Mouse (Mus musculus) liver, adult 2 months (tissue): ENCODE data around the gene Ubqln3. TPM values are rescaled to one million over a fixed set of nuclear protein-coding genes. Genes with fewer than 3 reads are reported as not detected.

ENCODE experiments used
- DNase-seq: peaks from one replicate; pipeline ENCODE4 v3.0.0-alpha.2; 2011; ENCODE audit warnings: low read depth, low spot score; ENCODE audit errors: extremely low read depth
- H3K27ac ChIP-seq: fragments of 200-500 bp; replicated peaks from 2 replicates; pipeline ENCODE4 v1.5.1; 2012; ENCODE audit warnings: low read depth, mild to moderate bottlenecking, control low read depth, inconsistent platforms, low read length; ENCODE audit not compliant: insufficient read depth
- H3K27me3 ChIP-seq: fragments of 200-500 bp; 2 replicates; pipeline ENCODE4 v1.6.1; 2012; ENCODE audit warnings: mild to moderate bottlenecking, moderate library complexity, low read length, inconsistent platforms; ENCODE audit not compliant: control insufficient read depth, insufficient read depth
- H3K36me3 ChIP-seq: fragments of 200-500 bp; 2 replicates; pipeline ENCODE4 v1.6.1; 2012; ENCODE audit warnings: low read length, inconsistent platforms; ENCODE audit not compliant: control insufficient read depth, insufficient read depth
- H3K4me1 ChIP-seq: fragments of 200-500 bp; 2 replicates; pipeline ENCODE4 v1.6.1; 2011; ENCODE audit warnings: low read length; ENCODE audit not compliant: control insufficient read depth, insufficient read depth
- H3K4me3 ChIP-seq: fragments of 200-500 bp; 2 replicates; pipeline ENCODE4 v1.5.1; 2011; ENCODE audit warnings: low read depth, mild to moderate bottlenecking, control low read depth, low read length, moderate library complexity; ENCODE audit not compliant: insufficient read depth
- H3K79me2 ChIP-seq: fragments of 200-500 bp; 2 replicates; pipeline ENCODE4 v1.6.1; 2012; ENCODE audit warnings: inconsistent platforms, mild to moderate bottlenecking, low read length, moderate library complexity; ENCODE audit not compliant: control insufficient read depth, insufficient read depth
- H3K9ac ChIP-seq: fragments of 200-500 bp; 2 replicates; pipeline ENCODE4 v1.6.1; 2012; ENCODE audit warnings: low read depth, mild to moderate bottlenecking, control low read depth, inconsistent platforms, low read length
- CTCF ChIP-seq: fragments of 200-500 bp; IDR thresholded peaks from 2 replicates; pipeline ENCODE4 v1.5.1; 2011; ENCODE audit warnings: low read depth, low read length, control low read depth
- POLR2A ChIP-seq: fragments of 200-500 bp; IDR thresholded peaks from 2 replicates; pipeline ENCODE4 v1.6.1; 2011; ENCODE audit warnings: low read length, control low read depth; ENCODE audit not compliant: insufficient read depth; ENCODE audit errors: extremely low read depth
- WGBS: fragments of 180-500 bp; shearing (Covaris S2); methylation state at CpG from one replicate; pipeline ENCODE4 v1.1.7; 2018; 5-methylcytosine and 5-hydroxymethylcytosine counted together
- polyA plus RNA-seq: library from polyadenylated mRNA; depleted of rRNA; stranded (reverse); fragments of >200 nt; gene quantifications from 2 replicates; pipeline ENCODE4 v1.2.3, GENCODE M21; 2012
- total RNA-seq: library from RNA; depleted of rRNA; stranded (reverse); fragments of >200 nt; gene quantifications from 2 replicates; pipeline ENCODE4 v1.2.3, GENCODE M21; 2014

The Ubqln3 gene
- total and polyA plus RNA-seq, 2 experiments, result not detected

DNA sequence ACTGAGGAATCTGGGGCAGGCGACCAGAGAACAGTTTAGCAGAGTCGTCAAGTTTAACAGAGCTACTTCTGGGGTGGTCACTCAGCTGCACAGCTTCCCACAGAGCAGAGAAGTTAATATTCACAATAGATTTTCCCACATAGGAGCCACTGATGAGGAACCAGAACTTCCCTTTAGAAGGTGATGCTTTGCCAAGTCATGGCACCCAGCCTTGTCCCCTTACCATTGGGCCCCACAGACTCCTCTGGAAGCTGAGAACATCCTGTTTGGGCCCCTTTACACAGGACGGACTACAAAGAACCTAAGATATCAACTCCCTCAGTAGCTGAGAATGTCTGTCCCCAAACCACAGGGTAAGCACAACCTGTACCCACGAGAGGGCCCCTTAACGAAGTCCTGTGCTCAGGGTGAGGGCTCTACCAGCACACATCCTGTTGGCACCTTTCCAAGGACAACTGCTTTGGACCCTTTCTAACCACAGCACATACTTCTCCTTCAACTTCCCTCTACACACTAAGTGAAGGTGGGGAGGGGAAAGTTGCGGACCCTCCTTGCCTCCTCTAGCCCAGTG, 26.6 kb upstream of the Ubqln3 start:
- no peaks in the 10 kb centered on the region for H3K4me1 ChIP-seq
- DNase-seq, result no peak
- H3K4me3 ChIP-seq, result no peak overlapping the region
- no peaks in the 10 kb centered on the region for H3K36me3 ChIP-seq
- no peak overlapping the region for H3K27ac ChIP-seq
- H3K79me2 ChIP-seq, result no peaks in the 10 kb centered on the region
- H3K9ac ChIP-seq, result no peak overlapping the region
- TF ChIP-seq CTCF (no peak), POLR2A (no peak)
- 73% methylated on average over 6 of the region's 6 CpGs for WGBS
- H3K27me3 ChIP-seq, result no peaks in the 10 kb centered on the region

DNA sequence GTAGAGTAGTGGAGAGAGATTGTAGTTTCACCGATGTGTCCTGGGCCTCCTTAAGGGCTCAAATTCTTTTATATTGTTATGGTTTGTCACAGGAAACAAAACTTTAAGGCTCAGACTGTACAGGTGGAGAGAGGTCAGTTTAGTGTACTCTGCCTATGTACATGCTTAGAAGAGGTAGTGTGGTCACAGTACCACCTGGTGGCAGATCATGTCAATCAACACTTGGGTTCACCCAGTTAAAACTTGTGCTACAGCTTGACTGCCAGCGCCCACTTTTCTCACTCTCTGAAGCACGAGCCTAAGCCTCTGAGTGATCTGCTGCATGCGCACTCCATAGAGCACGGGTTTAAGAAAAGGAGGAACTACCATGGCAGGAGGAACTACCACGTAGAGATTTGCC, 24.0 kb upstream of the Ubqln3 start:
- Histone ChIP-seq H3K4me3 (no peak overlapping the region), H3K27ac (no peak overlapping the region), H3K9ac (no peak overlapping the region), H3K27me3 (no peaks in the 10 kb centered on the region), H3K79me2 (no peaks in the 10 kb centered on the region), H3K4me1 (no peaks in the 10 kb centered on the region), H3K36me3 (no peaks in the 10 kb centered on the region)
- 70% methylated on average over 6 of the region's 6 CpGs for WGBS
- no peak for DNase-seq
- no peak for TF ChIP-seq CTCF
- no peak for TF ChIP-seq POLR2A

DNA sequence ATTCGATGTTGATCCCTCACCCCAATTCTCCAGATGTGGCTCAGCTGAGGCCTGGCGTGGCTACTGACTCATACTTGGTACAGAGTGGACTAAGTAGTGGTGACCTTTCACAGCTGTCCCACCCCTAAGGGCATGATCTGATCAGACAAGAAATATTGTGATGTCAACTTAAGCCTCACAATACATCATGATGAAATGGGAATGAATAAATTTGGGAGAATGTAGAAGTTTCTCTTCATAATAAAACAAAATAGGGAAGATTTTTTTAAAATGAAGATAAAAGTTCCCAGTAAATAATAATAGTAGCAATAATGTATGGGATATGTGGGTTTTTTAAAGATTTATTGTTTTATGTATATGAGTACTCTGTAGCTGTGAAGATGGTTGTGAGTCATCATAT, 7.4 kb upstream of the Ubqln3 start, which contains the start of gene Ubqlnl:
Gene Ubqlnl, minus strand, starts transcription at position 101 of the 400 bp plus-strand sequence.
- Histone ChIP-seq H3K79me2 (no peaks in the 10 kb centered on the region), H3K27ac (no peak within 1 kb of the TSS), H3K27me3 (no peaks in the 10 kb centered on the region; the same call in 1 of the 2 replicates), H3K4me1 (no peaks in the 10 kb centered on the region), H3K4me3 (no peak within 1 kb of the TSS), H3K36me3 (no peaks in the 10 kb centered on the region), H3K9ac (no peak within 1 kb of the TSS)
- DNase-seq, result no peak
- whole genome bisulfite sequencing, result 84% methylated on average over 2 of the region's 2 CpGs
- TF ChIP-seq POLR2A (no peak), CTCF (no peak)

DNA sequence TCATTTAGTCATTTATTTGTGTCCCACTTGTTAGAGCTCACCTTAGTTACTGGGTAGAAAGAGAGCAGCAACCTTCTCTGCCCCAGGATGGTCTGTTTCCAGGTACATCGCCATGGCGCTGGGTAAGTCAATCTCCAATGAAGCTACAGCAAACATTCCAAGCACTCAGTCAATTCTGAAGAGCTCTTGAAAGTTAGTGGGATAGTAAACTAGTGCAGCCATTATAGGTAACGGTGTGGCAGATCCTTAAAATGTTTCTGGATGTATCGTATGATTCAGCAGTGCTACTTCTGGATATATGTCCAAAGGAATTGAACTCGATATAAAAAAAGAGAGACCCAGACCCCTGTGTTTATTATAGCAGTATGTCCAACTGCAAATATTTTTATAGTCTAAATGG, 5.8 kb downstream of the Ubqln3 start, which contains the start of gene Olfr643:
Gene Olfr643, minus strand, starts transcription at position 101 of the 400 bp plus-strand sequence.
- Histone ChIP-seq H3K36me3 (no peaks in the 10 kb centered on the region), H3K4me3 (no peak within 1 kb of the TSS), H3K27ac (no peak within 1 kb of the TSS), H3K79me2 (no peaks in the 10 kb centered on the region), H3K9ac (no peak within 1 kb of the TSS), H3K27me3 (no peaks in the 10 kb centered on the region), H3K4me1 (no peaks in the 10 kb centered on the region)
- 65% methylated on average over 5 of the region's 5 CpGs for WGBS
- no peak for TF ChIP-seq CTCF
- TF ChIP-seq POLR2A, result no peak
- DNase-seq, result no peak

DNA sequence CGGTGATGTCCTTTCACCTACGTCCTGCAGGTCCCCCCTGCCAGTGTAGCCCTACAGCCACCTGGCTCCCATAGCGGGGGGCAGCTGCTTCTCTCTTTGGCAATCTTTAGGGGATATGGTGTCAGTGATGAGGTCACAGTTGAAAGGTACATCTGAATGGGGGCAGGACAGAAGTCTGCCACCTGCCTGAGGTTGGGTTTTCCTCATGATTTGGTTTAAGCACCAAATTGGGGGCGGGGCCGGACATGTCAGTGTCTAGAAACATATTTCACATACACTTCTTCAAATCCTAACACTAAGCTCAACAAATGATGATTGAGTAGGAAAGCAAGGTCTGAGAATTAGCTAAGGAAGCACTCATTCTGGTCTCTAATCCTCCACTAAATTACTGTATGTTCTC, 13.4 kb downstream of the Ubqln3 start, which contains the start of gene Ubqln5:
Gene Ubqln5, minus strand, starts transcription at position 101 of the 400 bp plus-strand sequence.
- Histone ChIP-seq H3K9ac (no peak within 1 kb of the TSS), H3K79me2 (no peaks in the 10 kb centered on the region), H3K4me3 (no peak within 1 kb of the TSS), H3K36me3 (no peaks in the 10 kb centered on the region), H3K4me1 (no peaks in the 10 kb centered on the region), H3K27me3 (no peaks in the 10 kb centered on the region), H3K27ac (no peak within 1 kb of the TSS)
- 87% methylated on average over 5 of the region's 5 CpGs for WGBS
- DNase-seq, result no peak
- TF ChIP-seq POLR2A (no peak), CTCF (no peak)

DNA sequence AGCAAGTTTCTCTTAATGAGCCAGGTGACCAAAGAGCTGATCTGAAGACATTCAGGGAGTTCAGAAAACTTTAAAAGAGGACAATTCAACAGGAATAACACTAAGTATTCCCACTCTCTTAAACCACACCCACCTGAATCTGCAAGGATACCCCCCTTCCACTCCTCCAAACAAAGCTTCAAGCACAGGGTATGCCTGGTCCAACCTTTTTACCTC, 38.4 kb downstream of the Ubqln3 start, which contains the start of gene Olfr646:
Gene Olfr646, plus strand, starts transcription at position 117 of the 216 bp plus-strand sequence.
- no peak for TF ChIP-seq CTCF
- TF ChIP-seq POLR2A, result no peak
- no peaks in the 10 kb centered on the region for H3K79me2 ChIP-seq
- no peak within 1 kb of the TSS for H3K4me3 ChIP-seq
- H3K36me3 ChIP-seq, result no peaks in the 10 kb centered on the region
- no peak within 1 kb of the TSS for H3K9ac ChIP-seq
- H3K4me1 ChIP-seq, result no peaks in the 10 kb centered on the region
- no peak within 1 kb of the TSS for H3K27ac ChIP-seq
- H3K27me3 ChIP-seq, result no peaks in the 10 kb centered on the region
- no peak for DNase-seq
